Mouse (Mus musculus): Measurements from ENCODE around the gene Tsen54.

Tsen54 gene

DNA sequence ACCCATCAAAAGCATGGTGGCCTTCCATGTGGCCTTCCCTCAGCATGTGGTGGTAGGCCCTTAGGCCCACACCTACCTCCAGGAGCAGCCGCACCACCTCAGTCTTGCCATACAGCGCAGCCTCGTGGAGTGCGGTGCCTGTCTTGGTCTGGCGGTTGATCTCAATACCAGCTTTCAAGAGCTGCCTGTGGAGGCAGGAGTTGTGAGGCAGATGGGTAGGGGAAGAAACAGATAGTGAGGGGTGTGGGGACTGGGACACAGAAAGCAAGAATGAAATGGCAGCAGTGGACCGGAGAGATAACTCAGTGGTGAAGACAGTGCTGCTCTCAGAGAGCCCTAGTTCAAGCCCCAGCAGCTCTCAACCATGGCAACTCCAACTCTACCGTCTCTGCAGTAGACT lies 9.5 kb upstream of the Tsen54 start:
- DNase-seq = no peak

- DNase-seq = peak; percentile 40
Observed at GRCm38 (mm10) chr11:115806154-115806553, 8.4 kb upstream of the Tsen54 start.

- no peak for DNase-seq
Observed at GRCm38 (mm10) chr11:115807306-115807705, 7.2 kb upstream of the Tsen54 start.

DNA sequence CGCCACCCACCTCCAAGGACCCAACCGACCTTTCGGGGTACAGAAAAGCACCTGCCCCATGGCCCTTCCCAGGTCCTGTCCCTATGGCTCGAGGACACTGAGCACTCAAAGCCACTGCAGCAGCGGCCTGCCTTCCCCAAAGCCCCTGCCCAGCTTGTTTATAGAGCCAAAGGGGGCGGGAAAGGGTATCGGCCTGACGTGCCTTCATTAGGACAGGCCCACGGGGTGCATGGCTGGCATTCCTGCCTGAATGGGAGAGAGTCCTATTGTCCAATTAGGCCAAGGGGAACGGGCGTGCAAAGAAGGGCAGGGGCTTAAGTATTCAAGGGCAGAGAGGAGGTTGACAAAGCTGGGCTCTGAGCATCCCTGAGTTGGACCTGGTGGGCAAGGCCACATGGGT lies 6.6 kb upstream of the Tsen54 start:
- DNase-seq = no peak

- peak; percentile 44 for DNase-seq
Observed at GRCm38 (mm10) chr11:115808696-115809310, 5.7 kb upstream of the Tsen54 start.

GRCm38 (mm10) chr11:115809311-115809781 lies 5.2 kb upstream of the Tsen54 start:
- peak; percentile 63 for DNase-seq

- peak; percentile 81 for DNase-seq
Observed at GRCm38 (mm10) chr11:115810377-115810776, 4.1 kb upstream of the Tsen54 start.

DNA sequence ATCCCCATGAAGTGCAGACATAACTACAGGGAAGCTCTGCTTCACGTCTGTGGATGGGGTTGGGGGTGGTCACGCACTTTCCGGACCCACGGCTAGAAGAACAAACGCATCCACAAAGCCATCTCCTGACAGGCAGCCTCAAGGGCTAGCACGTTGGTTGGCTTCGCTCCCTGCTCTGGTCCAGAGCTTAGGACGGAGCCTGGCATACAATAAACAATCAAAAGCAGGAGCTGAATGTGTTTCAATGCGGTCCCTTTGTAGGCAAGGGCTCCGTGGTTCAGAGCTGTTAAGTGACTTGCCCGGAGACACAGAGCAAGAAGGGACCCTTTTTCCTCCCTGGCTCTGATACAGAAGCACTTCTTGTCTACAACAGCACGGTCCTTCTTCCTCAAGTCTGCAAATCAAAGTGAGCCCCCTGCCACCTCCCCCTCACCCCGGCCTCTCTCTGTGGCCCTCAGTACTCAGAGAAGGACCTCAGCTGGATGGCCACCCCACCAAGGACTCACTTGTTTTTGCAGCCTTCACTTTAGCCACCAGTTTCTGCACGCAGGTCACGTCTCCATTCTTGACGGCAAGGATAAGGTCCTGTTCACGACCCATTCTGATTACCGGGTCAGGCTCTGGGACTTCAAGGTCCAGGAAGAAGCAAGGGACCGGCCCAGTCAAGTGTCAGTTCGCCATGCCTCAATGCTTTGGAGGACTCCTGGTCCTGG lies 3.0 kb upstream of the Tsen54 start:
- DNase-seq = no peak

GRCm38 (mm10) chr11:115812095-115812494 lies 2.4 kb upstream of the Tsen54 start:
- DNase-seq = peak; percentile 64

- DNase-seq = peak; percentile 58
Observed at GRCm38 (mm10) chr11:115812533-115813420, 1.7 kb upstream of the Tsen54 start.

- DNase-seq = peak; percentile 96
Observed at GRCm38 (mm10) chr11:115813507-115814296, 822 bp upstream of the Tsen54 start, which contains the start of gene Caskin2. Gene Caskin2 (minus strand): TSS chr11:115813639.

DNA sequence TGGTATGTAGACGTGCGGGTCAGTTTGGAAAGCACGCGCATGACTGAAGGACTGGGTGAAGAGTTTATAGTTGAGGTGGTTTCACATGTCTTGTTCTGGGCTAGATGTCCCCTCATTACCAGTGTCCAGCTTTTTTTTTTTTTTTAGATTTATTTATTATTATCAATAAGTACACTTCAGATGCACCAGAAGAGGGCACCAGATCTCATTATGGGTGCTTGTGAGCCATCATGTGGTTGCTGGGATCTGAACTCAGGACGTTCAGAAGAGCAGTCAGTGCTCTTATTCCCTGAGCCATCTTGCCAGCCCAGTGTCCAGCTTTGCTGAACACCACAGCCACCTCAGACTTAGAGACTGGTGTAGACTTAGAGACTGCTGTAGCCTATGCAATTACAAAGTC lies 2.8 kb downstream of the Tsen54 start:
- DNase-seq = no peak

DNA sequence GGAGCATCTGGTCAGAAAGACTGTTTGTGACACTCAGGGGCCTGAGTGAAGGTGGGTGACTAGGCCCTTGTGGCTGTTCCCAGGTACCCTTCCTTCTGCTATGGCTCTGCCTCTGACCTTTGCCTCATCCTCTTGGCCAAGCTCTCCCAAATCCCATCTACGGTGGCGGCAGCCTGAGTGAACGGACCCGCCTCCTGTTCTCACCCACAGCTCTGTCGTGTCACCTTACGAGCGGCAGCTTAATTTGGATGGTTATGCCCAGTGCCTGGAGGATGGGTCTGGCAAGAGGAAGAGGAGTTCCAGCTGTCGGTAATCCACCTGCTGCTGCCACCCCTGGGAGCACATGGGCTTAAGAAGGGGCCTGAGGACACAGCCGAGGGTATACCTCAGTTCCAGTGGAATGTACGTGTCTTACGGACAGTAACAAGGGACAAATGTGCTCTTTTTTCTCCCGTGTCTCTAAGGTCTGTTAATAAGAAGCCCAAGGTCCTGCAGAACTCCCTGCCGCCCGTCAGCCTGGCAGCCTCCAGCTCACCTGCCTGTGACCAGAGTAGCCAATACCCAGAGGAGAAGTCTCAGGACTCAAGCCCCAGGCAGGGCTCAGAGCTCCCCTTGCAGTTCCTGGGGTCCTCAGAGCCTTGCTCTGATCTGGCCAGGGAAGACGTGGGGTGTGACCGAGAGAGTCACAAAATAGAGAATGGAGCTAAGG lies 5.5 kb downstream of the Tsen54 start:
- no peak for DNase-seq

DNA sequence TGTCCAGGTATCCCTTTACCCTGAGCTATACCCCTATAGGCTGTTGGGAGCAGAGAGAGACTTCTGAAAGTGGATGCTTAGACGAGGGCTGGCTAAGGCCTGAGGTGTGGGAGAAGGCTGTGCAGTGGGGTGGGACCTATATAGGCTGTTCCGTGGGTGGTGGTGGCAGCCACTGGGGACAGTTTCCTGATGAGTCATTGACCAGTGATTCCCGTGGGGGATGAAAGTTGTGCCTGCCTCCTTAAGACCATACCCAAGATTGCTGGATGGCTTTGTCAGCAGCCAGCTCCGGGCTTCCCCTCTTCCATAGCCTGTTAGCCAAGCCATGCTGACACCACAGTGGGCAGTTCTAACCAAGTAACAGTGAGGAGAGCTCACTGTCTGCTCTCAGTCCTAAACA lies 6.5 kb downstream of the Tsen54 start:
- DNase-seq = no peak

DNA sequence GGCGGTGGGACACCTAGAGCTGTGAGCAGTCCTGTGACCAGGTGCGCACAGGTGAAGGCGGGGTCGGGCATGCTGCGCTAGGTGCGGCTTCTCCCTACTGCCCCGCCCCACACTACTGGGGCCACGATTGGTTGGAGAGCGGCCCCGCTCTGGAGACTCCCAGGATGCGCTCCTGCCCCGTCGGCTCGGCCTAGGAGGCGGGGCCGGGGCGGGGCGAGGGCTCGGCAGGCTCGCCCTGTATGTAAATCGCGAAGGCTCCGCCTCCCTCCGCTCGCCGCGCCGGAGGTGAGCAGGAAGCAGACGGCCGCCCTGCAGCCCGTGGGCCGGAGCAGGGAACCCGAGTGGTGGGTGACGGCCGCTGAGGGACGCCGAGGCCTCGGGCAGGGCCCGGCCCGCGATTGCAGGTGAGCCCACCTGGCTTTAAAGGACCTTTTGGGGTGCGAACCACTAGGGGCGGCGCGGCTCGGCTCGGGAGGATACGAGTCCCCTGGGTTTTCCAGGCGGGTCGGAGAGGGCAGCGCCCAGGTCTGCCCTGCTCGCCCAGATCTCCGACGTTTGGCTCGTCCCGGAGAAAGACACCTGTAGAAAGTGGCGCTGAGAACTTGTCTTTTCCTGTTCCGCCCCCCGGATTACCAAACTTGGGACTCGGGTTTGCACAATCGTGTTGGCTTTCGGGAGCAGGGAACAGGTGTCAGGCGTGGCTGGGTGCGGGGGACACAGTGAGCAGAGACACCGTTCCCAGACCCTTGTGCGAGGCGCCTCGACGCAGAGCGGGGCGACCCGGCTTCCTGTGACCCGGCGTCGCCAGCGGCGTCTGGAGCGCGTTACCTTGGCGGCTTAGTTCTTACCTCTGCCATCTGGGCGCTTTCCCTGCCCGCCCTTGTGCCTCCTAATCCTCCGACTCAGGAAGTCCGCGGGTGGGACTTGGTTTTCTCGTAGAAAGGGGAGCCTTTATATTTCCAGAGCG lies 9.5 kb downstream of the Tsen54 start, which contains the start of gene Llgl2:
Gene Llgl2, plus strand, starts transcription at position 276 of the 967 bp plus-strand sequence.
- DNase-seq = peak; percentile 93

DNA sequence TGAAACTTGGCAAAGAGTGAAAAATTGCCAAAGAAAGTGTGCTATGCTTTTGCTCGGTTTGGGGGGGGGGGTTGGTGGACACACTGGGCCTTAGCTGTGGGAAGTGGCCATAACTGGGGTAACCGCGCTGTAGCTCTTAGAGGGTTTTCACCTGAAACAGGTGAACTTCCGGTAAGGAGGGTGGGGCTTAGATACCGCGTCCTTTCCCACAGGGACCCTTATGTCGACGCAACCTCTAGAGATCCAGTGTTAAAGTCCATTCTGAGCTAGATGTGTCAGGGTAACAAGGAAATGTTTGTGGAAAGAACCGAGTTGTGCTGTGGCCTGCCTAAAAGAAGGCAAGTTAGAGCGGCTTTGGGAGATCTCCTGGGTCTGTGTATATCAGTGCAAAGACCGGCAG lies 10.3 kb downstream of the Tsen54 start:
- DNase-seq = no peak

GRCm38 (mm10) chr11:115826487-115826886 lies 12.0 kb downstream of the Tsen54 start:
- no peak for DNase-seq

DNA sequence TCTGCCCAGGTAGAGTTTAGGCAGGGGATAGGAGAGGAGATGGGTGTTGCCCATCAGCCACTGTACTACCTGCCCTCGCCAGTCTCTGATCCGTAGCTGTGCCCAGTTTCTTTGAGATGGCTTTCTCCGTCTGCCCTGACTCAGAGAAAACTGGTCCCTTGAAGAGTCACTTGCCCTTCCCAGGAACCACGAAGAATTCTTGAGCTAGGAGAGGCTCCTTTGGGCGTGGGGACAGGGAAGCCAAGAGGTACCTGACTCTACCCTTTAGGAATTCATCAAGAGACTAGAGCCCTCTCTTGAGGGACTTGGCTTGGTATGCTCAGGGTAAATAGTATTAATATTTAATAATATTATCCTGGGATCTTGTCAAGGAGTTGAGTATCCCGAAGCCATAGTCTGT lies 13.1 kb downstream of the Tsen54 start:
- no peak for DNase-seq

DNA sequence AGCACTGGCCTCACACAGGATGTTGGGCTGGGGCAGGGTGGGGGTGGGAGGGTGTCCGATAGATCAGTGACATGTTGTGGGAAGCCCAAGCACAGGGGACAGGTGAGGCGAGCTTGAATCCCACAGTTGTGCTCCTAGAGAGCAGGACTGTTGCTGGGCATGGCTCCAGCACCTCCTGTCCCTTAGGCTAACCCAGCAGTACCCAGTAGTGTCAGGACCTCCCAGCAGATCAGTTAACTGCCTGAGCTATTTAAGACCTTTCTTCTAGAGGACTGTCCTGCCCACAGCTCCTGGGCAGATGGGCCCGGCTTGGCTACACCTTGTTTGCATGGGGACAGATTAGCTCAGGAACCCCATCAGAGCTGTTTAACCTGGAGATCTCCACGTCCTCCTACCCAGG lies 14.5 kb downstream of the Tsen54 start:
- DNase-seq = no peak

DNA sequence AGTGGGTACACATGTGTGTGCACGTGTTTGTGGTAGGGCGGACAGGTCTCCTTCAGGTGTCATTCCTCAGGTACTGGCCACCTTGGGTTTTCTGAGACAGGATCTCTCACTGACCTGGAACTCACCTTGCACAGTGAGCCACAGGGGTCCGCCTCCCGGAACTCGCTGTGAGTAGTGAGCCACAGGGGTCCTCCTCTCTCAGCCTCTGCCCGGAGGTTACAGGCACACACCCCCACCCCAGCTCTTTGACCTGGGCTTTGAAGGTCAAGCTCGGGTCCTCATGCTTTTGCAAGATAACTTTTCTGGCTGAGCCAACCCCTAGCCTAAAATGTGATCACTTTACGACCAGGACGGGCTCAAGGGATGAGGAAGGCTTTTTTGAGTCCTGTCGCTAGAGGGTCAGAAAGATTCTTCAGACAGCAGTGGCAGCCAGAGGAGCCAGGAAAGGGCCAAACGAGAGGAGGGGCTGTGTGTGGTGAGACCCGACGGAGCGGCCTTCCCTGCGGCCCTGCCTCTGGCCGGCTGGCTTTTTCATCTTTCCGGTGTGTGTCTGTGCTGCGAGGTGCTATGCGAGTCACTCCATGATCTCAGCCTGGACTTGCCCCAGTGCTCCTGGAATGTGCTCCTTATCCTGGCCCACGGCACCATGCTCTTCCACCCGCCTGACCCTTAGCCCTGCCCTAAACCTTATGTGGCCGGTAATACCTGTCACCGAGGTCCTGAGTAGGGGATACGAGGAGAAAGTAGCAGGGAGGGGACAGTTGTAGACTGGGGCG lies 16.2 kb downstream of the Tsen54 start:
- peak; percentile 73 for DNase-seq

Measured in kidney, adult 18-20 months (tissue).